Mouse (Mus musculus) embryonic fibroblast, embryonic 13.5 days (primary cell): Measurements from ENCODE around the gene Rapgef4.

Experiments
- CTCF ChIP-seq: IDR thresholded peaks from 2 replicates; pipeline ENCODE4 v1.5.1; 2011; ENCODE audit warnings: mild to moderate bottlenecking, control low read depth, low read length, moderate library complexity, borderline replicate concordance; ENCODE audit not compliant: insufficient read depth
- POLR2A ChIP-seq: IDR thresholded peaks from 2 replicates; pipeline ENCODE4 v1.6.1; 2011; ENCODE audit warnings: low read depth, mild to moderate bottlenecking, control low read depth, low read length, moderate library complexity

DNA sequence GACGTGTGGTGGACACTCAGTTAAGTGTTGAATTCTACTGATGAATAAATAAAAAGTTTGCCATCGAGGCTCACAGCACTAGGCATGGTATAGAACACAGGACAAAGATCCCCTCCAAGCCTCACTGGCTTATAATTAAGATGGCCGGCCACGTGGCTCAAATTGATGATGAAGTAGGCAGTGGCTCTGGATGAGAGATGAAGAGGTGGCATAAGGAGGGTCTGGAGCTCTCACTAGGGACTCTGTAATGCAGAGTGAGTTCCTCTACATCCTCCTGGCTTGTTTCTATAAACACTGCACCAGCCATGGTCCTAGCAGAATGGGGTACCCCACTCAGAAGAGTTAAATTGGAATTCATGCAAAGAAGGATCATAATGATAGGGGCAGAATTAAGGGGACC lies 241.2 kb downstream of the Rapgef4 start:
- TF ChIP-seq CTCF (no peak), POLR2A (no peak)
